Mouse (Mus musculus): ENCODE data around the gene Ybx2. TPM values are rescaled to one million over a fixed set of nuclear protein-coding genes. Genes with fewer than 3 reads are reported as not detected.
"Not testable (repeated sequence)": the region's sequence is repeated elsewhere in the genome, so short reads cannot be mapped to it uniquely, and the experiment has no call there.

Gene Ybx2
- total and polyA plus RNA-seq, 3 experiments, result 0.25 to 0.39 TPM; not detected in 1

DNA sequence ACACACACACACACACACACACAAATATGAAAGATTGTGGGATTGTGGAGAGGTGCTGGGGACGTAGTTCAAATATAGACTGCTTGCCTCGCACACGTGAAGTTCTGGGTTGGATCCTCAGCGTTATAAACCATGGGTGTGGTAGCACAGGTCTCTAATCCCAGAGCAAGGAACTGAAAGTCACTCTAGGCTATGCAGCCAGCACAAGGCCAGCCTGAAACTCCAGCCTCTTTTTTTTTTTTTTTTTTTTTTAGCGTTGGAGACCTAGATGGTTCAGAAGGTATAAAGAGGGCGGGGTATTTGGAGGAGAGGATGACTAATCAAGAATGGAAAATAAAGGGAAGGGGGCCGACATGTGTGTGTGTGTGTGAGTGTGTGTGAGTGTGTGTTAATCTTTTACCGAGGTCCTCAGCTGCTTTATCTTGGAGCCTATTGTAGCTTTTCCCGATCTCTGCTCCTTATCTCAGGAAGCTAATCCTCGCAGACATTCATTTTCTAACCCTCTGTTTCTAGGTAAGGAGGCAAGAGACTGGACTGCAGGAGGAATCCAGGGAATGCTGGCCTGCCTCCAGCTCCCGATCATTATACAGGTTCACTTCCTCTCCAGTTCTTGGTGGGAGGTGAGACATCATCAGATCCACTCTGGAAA lies 17.8 kb downstream of the Ybx2 start:
- TF ChIP-seq NRF1 (IDR thresholded peaks at IDR 0.05; ENCODE audit: low read depth, low read length) (no peak), IRF4 (IDR thresholded peaks at IDR 0.05; ENCODE audit: low read depth, low read length) (peak; percentile 35; the same call in 1 of the 2 replicates), POLR2A (IDR thresholded peaks at IDR 0.05; ENCODE audit: low read depth, low read length) (no peak), PAX5 (IDR thresholded peaks at IDR 0.05; ENCODE audit: low read length) (no peak), ZNF384 (IDR thresholded peaks at IDR 0.05; ENCODE audit: low read depth, low read length) (peak; percentile 92)
- Histone ChIP-seq H3K79me2 (replicated peaks; ENCODE audit: control insufficient read depth, extremely low read depth, insufficient read depth, poor library complexity, severe bottlenecking) (no peaks in the 10 kb centered on the region), H3K4me1 (ENCODE audit: control insufficient read depth in 1 of 2, insufficient read depth in 2 of 2) (peaks cover 7 to 18% of the 10 kb centered on the region in 2 experiments), H3K36me3 (replicated peaks in 1 of 2; ENCODE audit: control insufficient read depth in 1 of 2, insufficient read depth in 1 of 2, low read length in 1 of 2) (no peaks in the 10 kb centered on the region), H3K9ac (ENCODE audit: insufficient read depth, low read depth) (no peak overlapping the region), H3K9me3 (replicated peaks; ENCODE audit: low read length) (no peaks in the 10 kb centered on the region), H3K4me2 (ENCODE audit: insufficient read depth, low read depth, poor library complexity, severe bottlenecking) (no peak overlapping the region; the same call in 1 of the 2 replicates), H3K27me3 (replicated peaks) (peaks cover 23% of the 10 kb centered on the region), H3K4me3 (replicated peaks in 1 of 3; ENCODE audit: low read depth in 2 of 3, low read length in 2 of 3, poor library complexity in 1 of 3) (no peak overlapping the region), H3K27ac (ENCODE audit: insufficient read depth, low read depth) (no peak overlapping the region)
- dilution Hi-C loops (cut with MboI; ENCODE audit: extremely low pct_ligation_motif_present, extremely low pct_unique_long_range_greater_than_20kb, low sequenced_read_pairs), result no loop called here
- no peak for DNase-seq (ENCODE audit: extremely low read depth)
- in situ Hi-C loops (cut with MboI; ENCODE audit: low pct_ligation_motif_present, low pct_unique_long_range_greater_than_20kb, low sequenced_read_pairs), result loop anchor here (5.0 kb wide), 1 partner anchor 59 kb away; no protein-coding TSS in a partner anchor

DNA sequence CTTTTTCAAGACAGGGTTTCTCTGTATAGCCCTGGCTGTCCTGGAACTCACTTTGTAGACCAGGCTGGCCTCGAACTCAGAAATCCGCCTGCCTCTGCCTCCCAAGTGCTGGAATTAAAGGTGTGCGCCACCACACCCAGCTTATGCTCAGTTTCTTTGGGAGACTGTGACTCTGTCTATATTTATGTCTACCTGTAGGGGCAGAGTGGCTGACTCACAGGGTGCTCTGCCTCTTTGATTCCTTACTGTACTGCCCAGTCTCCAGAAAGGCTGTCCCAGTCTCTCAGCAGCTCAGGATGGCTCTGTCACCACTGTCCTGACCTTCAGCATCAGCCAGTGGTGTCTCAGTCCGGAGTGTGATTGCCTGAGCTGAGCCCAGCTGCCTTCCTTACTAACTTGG lies 20.0 kb downstream of the Ybx2 start:
- H3K4me3 ChIP-seq (replicated peaks in 1 of 3; ENCODE audit: low read depth in 2 of 3, low read length in 2 of 3, poor library complexity in 1 of 3); dilution Hi-C loops (cut with MboI; ENCODE audit: extremely low pct_ligation_motif_present, extremely low pct_unique_long_range_greater_than_20kb, low sequenced_read_pairs); H3K4me1 ChIP-seq (ENCODE audit: control insufficient read depth in 1 of 2, insufficient read depth in 2 of 2); H3K36me3 ChIP-seq (replicated peaks in 1 of 2; ENCODE audit: control insufficient read depth in 1 of 2, insufficient read depth in 1 of 2, low read length in 1 of 2); H3K9ac ChIP-seq (ENCODE audit: insufficient read depth, low read depth); H3K79me2 ChIP-seq (replicated peaks; ENCODE audit: control insufficient read depth, extremely low read depth, insufficient read depth, poor library complexity, severe bottlenecking); H3K9me3 ChIP-seq (replicated peaks; ENCODE audit: low read length); H3K4me2 ChIP-seq (ENCODE audit: insufficient read depth, low read depth, poor library complexity, severe bottlenecking); in situ Hi-C loops (cut with MboI; ENCODE audit: low pct_ligation_motif_present, low pct_unique_long_range_greater_than_20kb, low sequenced_read_pairs); DNase-seq (ENCODE audit: extremely low read depth); H3K27ac ChIP-seq (ENCODE audit: insufficient read depth, low read depth): not testable (repeated sequence)
- H3K27me3 ChIP-seq (replicated peaks), result peaks cover 17% of the 10 kb centered on the region
- peak in 1 of 2 experiments; percentile 31; a peak in 2 of 4 replicates for TF ChIP-seq CTCF (conservative IDR thresholded peaks at IDR 0.05 in 1 of 2, IDR thresholded peaks at IDR 0.05 in 1 of 2; ENCODE audit: low read depth in 2 of 2, low read length in 2 of 2)

DNA sequence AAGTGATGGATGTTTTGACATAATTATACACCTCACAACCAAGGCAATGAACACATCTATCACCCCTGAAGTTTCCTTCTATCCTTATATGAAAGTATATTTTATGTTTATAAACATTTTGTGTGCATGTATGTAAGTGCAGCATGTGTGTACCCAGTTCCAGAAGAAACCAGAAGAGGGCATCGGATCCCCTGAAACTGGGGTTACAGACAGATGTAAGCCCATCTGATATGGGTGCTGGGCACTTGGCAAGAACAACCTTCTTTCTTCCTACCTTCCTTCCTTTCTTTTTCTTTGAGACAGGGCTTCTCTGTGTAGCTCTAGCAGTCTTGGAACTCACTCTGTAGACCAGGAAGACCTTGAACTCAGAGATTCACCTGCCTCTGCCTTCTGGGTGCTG lies 20.6 kb downstream of the Ybx2 start:
- Histone ChIP-seq H3K4me3 (replicated peaks in 1 of 3; ENCODE audit: low read depth in 2 of 3, low read length in 2 of 3, poor library complexity in 1 of 3) (no peak overlapping the region), H3K4me1 (ENCODE audit: control insufficient read depth in 1 of 2, insufficient read depth in 2 of 2) (peaks cover 3 to 9% of the 10 kb centered on the region in 2 experiments; a peak in 3 of 4 replicates), H3K79me2 (replicated peaks; ENCODE audit: control insufficient read depth, extremely low read depth, insufficient read depth, poor library complexity, severe bottlenecking) (no peaks in the 10 kb centered on the region), H3K36me3 (replicated peaks in 1 of 2; ENCODE audit: control insufficient read depth in 1 of 2, insufficient read depth in 1 of 2, low read length in 1 of 2) (no peaks in the 10 kb centered on the region), H3K9me3 (replicated peaks; ENCODE audit: low read length) (no peaks in the 10 kb centered on the region), H3K27me3 (replicated peaks) (peaks cover 17% of the 10 kb centered on the region), H3K27ac (ENCODE audit: insufficient read depth, low read depth) (no peak overlapping the region), H3K9ac (ENCODE audit: insufficient read depth, low read depth) (no peak overlapping the region), H3K4me2 (ENCODE audit: insufficient read depth, low read depth, poor library complexity, severe bottlenecking) (no peak overlapping the region)
- DNase-seq (ENCODE audit: extremely low read depth), result no peak
- TF ChIP-seq RAD21 (IDR thresholded peaks at IDR 0.05; ENCODE audit: low read depth, low read length), result peak; percentile 45
- TF ChIP-seq CTCF (conservative IDR thresholded peaks at IDR 0.05 in 1 of 2, IDR thresholded peaks at IDR 0.05 in 1 of 2; ENCODE audit: low read depth in 2 of 2, low read length in 2 of 2), result peak; percentile 9 to 55; a peak in 2 of 4 replicates
- no peak; the same call in 1 of the 2 replicates for TF ChIP-seq SMC3 (IDR thresholded peaks at IDR 0.05; ENCODE audit: low read depth, low read length)
- in situ Hi-C loops (cut with MboI; ENCODE audit: low pct_ligation_motif_present, low pct_unique_long_range_greater_than_20kb, low sequenced_read_pairs), result no loop called here
- dilution Hi-C loops (cut with MboI; ENCODE audit: extremely low pct_ligation_motif_present, extremely low pct_unique_long_range_greater_than_20kb, low sequenced_read_pairs), result no loop called here

Measured in CH12.LX (cell line).